Mouse (Mus musculus): ENCODE results near the gene Rab12. TPM values are rescaled to one million over a fixed set of nuclear protein-coding genes. Genes with fewer than 3 reads are reported as not detected.

Gene Rab12
- total RNA-seq, 1 experiment, result 20.1 TPM

DNA sequence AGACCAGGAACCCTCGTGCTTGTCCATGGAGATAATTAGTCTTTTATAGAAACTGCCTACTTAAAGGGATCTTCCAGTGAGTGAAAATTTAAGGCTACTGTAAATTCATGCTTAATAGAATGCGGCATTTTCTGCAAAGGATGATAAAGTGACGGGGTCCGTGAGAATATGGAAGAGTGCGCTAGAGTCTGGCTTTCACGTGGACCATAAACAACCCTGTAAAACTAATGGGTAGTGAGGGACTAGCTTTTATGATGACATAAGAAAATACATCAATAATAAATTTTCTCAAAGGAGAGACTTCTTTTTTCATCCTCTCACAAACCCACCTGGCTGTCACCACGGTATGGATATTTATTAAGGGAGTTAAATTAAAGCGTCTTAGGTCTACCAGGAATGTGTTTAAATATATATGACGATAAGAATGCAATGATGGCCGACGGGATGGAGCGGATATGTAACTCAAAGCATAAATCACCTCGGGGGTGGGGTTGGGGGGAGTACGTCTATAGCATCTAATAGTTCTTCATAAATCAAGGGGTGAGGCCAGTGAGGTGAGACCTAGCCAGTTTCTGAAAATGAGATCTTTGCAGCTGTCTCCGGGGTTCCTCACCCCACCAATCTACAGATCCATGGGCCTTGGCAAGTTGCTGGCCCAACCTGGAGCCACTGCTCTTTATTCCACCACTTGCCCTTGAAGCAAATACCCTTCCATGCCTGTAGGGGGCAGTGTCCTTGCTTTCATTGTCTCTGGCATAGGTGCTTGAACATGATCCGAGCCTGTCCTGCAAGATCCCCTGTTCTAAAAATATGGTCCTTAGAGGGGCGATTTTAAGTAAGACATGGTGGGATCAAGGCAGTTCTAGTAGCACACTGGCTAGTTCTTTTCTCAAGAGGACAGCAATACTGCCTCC is 39.1 kb upstream of the Rab12 start:
- TF ChIP-seq CHD2 (IDR thresholded peaks at IDR 0.05; ENCODE audit: low read depth, low read length) (no peak), ZNF384 (IDR thresholded peaks at IDR 0.05; ENCODE audit: low read depth, low read length) (no peak), ZC3H11A (IDR thresholded peaks at IDR 0.05; ENCODE audit: borderline replicate concordance, low read depth, low read length) (0 out of 2 replicates have a peak, but pooled peaks have one; percentile 6)
- H3K9ac ChIP-seq (ENCODE audit: insufficient read depth, low read depth, low read length, poor library complexity, severe bottlenecking), result no peak overlapping the region
- no peak overlapping the region for H3K4me3 ChIP-seq (ENCODE audit: insufficient read depth in 1 of 2, low read depth in 1 of 2, low read length in 2 of 2, poor library complexity in 1 of 2, severe bottlenecking in 1 of 2)
- no peaks in the 10 kb centered on the region for H3K9me3 ChIP-seq (ENCODE audit: control insufficient read depth, insufficient read depth, low read depth, low read length)
- no peaks in the 10 kb centered on the region for H3K36me3 ChIP-seq (ENCODE audit: control insufficient read depth, insufficient read depth, low read length, poor library complexity, severe bottlenecking)
- in situ Hi-C loops (cut with MboI; ENCODE audit: low sequenced_read_pairs in 2 of 2, unreplicated experiment in 2 of 2), result no loop called here
- no peak overlapping the region for H3K27ac ChIP-seq (ENCODE audit: insufficient read depth, low read depth, low read length, poor library complexity, severe bottlenecking)
- peak; percentile 54 for DNase-seq (ENCODE audit: low read depth, low spot score)
- H3K4me1 ChIP-seq (ENCODE audit: control insufficient read depth in 2 of 2, insufficient read depth in 2 of 2, low read length in 2 of 2, poor library complexity in 1 of 2), result no peaks in the 10 kb centered on the region

DNA sequence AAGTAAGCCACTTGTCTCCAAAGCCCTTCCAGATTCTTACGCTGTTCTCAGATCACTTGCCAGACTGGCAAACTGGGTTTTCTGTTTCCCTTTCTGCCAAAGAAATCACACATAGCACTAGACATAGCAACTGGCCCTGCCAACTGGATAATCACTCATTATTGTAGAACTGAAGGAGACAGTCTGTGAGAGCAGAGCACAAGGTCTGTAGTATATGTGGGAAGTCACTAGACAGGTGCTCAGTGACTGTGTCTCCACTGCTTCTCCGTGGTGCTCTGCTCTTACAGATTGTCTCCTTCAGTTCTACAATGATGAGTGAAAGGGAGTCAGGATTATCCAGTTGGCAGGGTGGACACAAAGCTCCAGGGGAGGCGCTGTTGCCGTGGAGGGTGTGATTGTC is 33.2 kb upstream of the Rab12 start:
- Histone ChIP-seq H3K4me3 (ENCODE audit: insufficient read depth in 1 of 2, low read depth in 1 of 2, low read length in 2 of 2, poor library complexity in 1 of 2, severe bottlenecking in 1 of 2) (no peak overlapping the region), H3K27ac (ENCODE audit: insufficient read depth, low read depth, low read length, poor library complexity, severe bottlenecking) (no peak overlapping the region), H3K9me3 (ENCODE audit: control insufficient read depth, insufficient read depth, low read depth, low read length) (no peaks in the 10 kb centered on the region), H3K4me1 (ENCODE audit: control insufficient read depth in 2 of 2, insufficient read depth in 2 of 2, low read length in 2 of 2, poor library complexity in 1 of 2) (no peaks in the 10 kb centered on the region), H3K36me3 (ENCODE audit: control insufficient read depth, insufficient read depth, low read length, poor library complexity, severe bottlenecking) (no peaks in the 10 kb centered on the region), H3K9ac (ENCODE audit: insufficient read depth, low read depth, low read length, poor library complexity, severe bottlenecking) (no peak overlapping the region)
- in situ Hi-C loops (cut with MboI; ENCODE audit: low sequenced_read_pairs in 2 of 2, unreplicated experiment in 2 of 2), result no loop called here
- DNase-seq (ENCODE audit: low read depth, low spot score), result no peak
- no peak for TF ChIP-seq MAFK (IDR thresholded peaks at IDR 0.05; ENCODE audit: insufficient read depth, low read depth, low read length)
- TF ChIP-seq ZC3H11A (IDR thresholded peaks at IDR 0.05; ENCODE audit: borderline replicate concordance, low read depth, low read length), result no peak
- no peak for TF ChIP-seq HCFC1 (IDR thresholded peaks at IDR 0.05; ENCODE audit: borderline replicate concordance, insufficient read depth, low read length)
- no peak for TF ChIP-seq CHD2 (IDR thresholded peaks at IDR 0.05; ENCODE audit: low read depth, low read length)
- no peak for TF ChIP-seq ZNF384 (IDR thresholded peaks at IDR 0.05; ENCODE audit: low read depth, low read length)

DNA sequence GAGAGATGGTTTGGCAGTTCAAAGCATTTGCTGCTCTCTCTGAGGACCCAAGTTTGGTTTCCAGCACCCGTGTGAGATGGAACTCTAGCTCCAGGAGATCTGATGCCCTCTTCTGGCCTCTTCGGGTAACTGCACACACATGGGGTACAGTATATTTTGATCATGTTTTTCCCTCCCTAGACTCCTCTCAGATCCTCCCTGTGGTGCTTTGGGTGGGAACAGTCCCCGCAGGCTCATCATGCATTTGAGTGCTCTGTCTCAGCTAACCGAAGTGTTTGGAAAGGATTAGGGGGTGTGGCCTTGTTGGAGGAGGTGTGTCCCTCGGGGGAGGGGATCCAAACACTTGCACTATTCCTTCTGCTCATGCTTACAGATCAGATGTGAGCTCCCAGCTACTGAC is 31.0 kb upstream of the Rab12 start:
- no peaks in the 10 kb centered on the region for H3K36me3 ChIP-seq (ENCODE audit: control insufficient read depth, insufficient read depth, low read length, poor library complexity, severe bottlenecking)
- TF ChIP-seq ZNF384 (IDR thresholded peaks at IDR 0.05; ENCODE audit: low read depth, low read length) (no peak), HCFC1 (IDR thresholded peaks at IDR 0.05; ENCODE audit: borderline replicate concordance, insufficient read depth, low read length) (no peak), ZC3H11A (IDR thresholded peaks at IDR 0.05; ENCODE audit: borderline replicate concordance, low read depth, low read length) (no peak), MAFK (IDR thresholded peaks at IDR 0.05; ENCODE audit: insufficient read depth, low read depth, low read length) (no peak)
- in situ Hi-C loops (cut with MboI; ENCODE audit: low sequenced_read_pairs in 2 of 2, unreplicated experiment in 2 of 2), result no loop called here

GRCm38 (mm10) chr17:66532285-66532684 is 12.8 kb upstream of the Rab12 start:
- no peak for DNase-seq (ENCODE audit: low read depth, low spot score)
- no peaks in the 10 kb centered on the region for H3K36me3 ChIP-seq (ENCODE audit: control insufficient read depth, insufficient read depth, low read length, poor library complexity, severe bottlenecking)
- in situ Hi-C loops (cut with MboI; ENCODE audit: low sequenced_read_pairs in 2 of 2, unreplicated experiment in 2 of 2), result no loop called here
- no peaks in the 10 kb centered on the region; the same call in 1 of the 2 replicates for H3K9me3 ChIP-seq (ENCODE audit: control insufficient read depth, insufficient read depth, low read depth, low read length)
- TF ChIP-seq ZNF384 (IDR thresholded peaks at IDR 0.05; ENCODE audit: low read depth, low read length), result no peak
- TF ChIP-seq CHD2 (IDR thresholded peaks at IDR 0.05; ENCODE audit: low read depth, low read length), result no peak
- TF ChIP-seq ZC3H11A (IDR thresholded peaks at IDR 0.05; ENCODE audit: borderline replicate concordance, low read depth, low read length), result no peak
- no peak for TF ChIP-seq MAFK (IDR thresholded peaks at IDR 0.05; ENCODE audit: insufficient read depth, low read depth, low read length)
- no peak for TF ChIP-seq HCFC1 (IDR thresholded peaks at IDR 0.05; ENCODE audit: borderline replicate concordance, insufficient read depth, low read length)
- no peak overlapping the region for H3K9ac ChIP-seq (ENCODE audit: insufficient read depth, low read depth, low read length, poor library complexity, severe bottlenecking)
- H3K4me1 ChIP-seq (ENCODE audit: control insufficient read depth in 2 of 2, insufficient read depth in 2 of 2, low read length in 2 of 2, poor library complexity in 1 of 2), result no peaks in the 10 kb centered on the region
- H3K4me3 ChIP-seq (ENCODE audit: insufficient read depth in 1 of 2, low read depth in 1 of 2, low read length in 2 of 2, poor library complexity in 1 of 2, severe bottlenecking in 1 of 2), result no peak overlapping the region
- no peak overlapping the region for H3K27ac ChIP-seq (ENCODE audit: insufficient read depth, low read depth, low read length, poor library complexity, severe bottlenecking)

More for the DNA sequence above, 31.0 kb upstream of the Rab12 start:
- Histone ChIP-seq H3K9me3 (ENCODE audit: control insufficient read depth, insufficient read depth, low read depth, low read length) (no peaks in the 10 kb centered on the region), H3K9ac (ENCODE audit: insufficient read depth, low read depth, low read length, poor library complexity, severe bottlenecking) (no peak overlapping the region), H3K4me3 (ENCODE audit: insufficient read depth in 1 of 2, low read depth in 1 of 2, low read length in 2 of 2, poor library complexity in 1 of 2, severe bottlenecking in 1 of 2) (no peak overlapping the region), H3K4me1 (ENCODE audit: control insufficient read depth in 2 of 2, insufficient read depth in 2 of 2, low read length in 2 of 2, poor library complexity in 1 of 2) (no peaks in the 10 kb centered on the region), H3K27ac (ENCODE audit: insufficient read depth, low read depth, low read length, poor library complexity, severe bottlenecking) (no peak overlapping the region)
- peak; percentile 15 for DNase-seq (ENCODE audit: low read depth, low spot score)
